Mouse (Mus musculus): ENCODE measurements around the gene Ate1. TPM values are rescaled to one million over a fixed set of nuclear protein-coding genes. Genes with fewer than 3 reads are reported as not detected.

Gene Ate1
- polyA plus RNA-seq, 1 experiment from 2014 or later: 71.2 TPM

Other genes with a start within 250 kb of the Ate1 start
- gene Nsmce4a, start 52.7 kb upstream of the Ate1 start, polyA plus RNA-seq (2016; fragmentation: Nextera tagmentation; extraction: Ambion mirVana): 132 and 145 TPM in 2 replicates
- gene Tacc2, start 57.1 kb upstream of the Ate1 start, polyA plus RNA-seq (2016; fragmentation: Nextera tagmentation; extraction: Ambion mirVana): 69.4 and 75.5 TPM in 2 replicates